Mouse (Mus musculus) liver, embryonic 14.5 days (tissue): ENCODE measurements around the gene Ensa.

Experiments
- CTCF ChIP-seq: IDR thresholded peaks from 2 replicates; pipeline ENCODE4 v1.5.1; 2016; ENCODE audit warnings: antibody characterized with exemption, low read depth, control low read depth
- EP300 ChIP-seq: IDR thresholded peaks from 2 replicates; pipeline ENCODE4 v1.6.1; 2016; ENCODE audit warnings: antibody characterized with exemption, low read depth

- TF ChIP-seq CTCF = no peak
- peak; percentile 9; the same call in 1 of the 2 replicates for TF ChIP-seq EP300
Observed at GRCm38 (mm10) chr3:95624628-95625503, at the start of gene Ensa.
